Mouse (Mus musculus) thymus, postnatal 4 days (tissue): ENCODE measurements around the gene Tfb2m.

Experiments
- DNase-seq: peaks from one replicate; pipeline ENCODE4 v3.0.0; 2021

Gene Tfb2m

GRCm38 (mm10) chr1:179488520-179488919 is 57.5 kb downstream of the Tfb2m start:
- DNase-seq: no peak

GRCm38 (mm10) chr1:179487990-179488389 is 58.1 kb downstream of the Tfb2m start:
- DNase-seq: no peak

GRCm38 (mm10) chr1:179487238-179487637 is 58.8 kb downstream of the Tfb2m start:
- no peak for DNase-seq

- no peak for DNase-seq
These were observed 60.1 kb downstream of the Tfb2m start for GRCm38 (mm10) chr1:179485784-179486540.

- DNase-seq: no peak
These were observed 65.2 kb downstream of the Tfb2m start for GRCm38 (mm10) chr1:179480862-179481261.
